Mouse (Mus musculus): ENCODE measurements around the gene Simc1.
A peak's percentile ranks its signal among the peaks of the same experiment; 100 is the strongest.

- no peak for TF ChIP-seq CTCF (IDR thresholded peaks at IDR 0.05; ENCODE audit: low read depth)
- TF ChIP-seq EP300 (IDR thresholded peaks at IDR 0.05; ENCODE audit: low read depth) = peak; percentile 35; the same call in 1 of the 2 replicates
Observed at GRCm38 (mm10) chr13:54564232-54565200, 60.9 kb downstream of the Simc1 start.

Data from liver, postnatal 0 days (tissue).